Mouse (Mus musculus) forebrain, postnatal 0 days (tissue): Measurements from ENCODE around the gene Ptms. TPM values are rescaled to one million over a fixed set of nuclear protein-coding genes. Genes with fewer than 3 reads are reported as not detected.
A peak's percentile ranks its signal among the peaks of the same experiment; 100 is the strongest.

Experiments used
- ATAC-seq: fragments of 200-750 bp; cut with Nextera tagmentation; 2 replicates; pipeline ENCODE4 v1.8.0; 2017; ENCODE audit warnings: mild to moderate bottlenecking, moderate library complexity
- DNase-seq: peaks from one replicate; pipeline ENCODE4 v3.0.0-alpha.2; 2015
- H3K27ac ChIP-seq: fragments of 300-500 bp; sonication (generic); 2 replicates; pipeline ENCODE4 v1.5.1; 2014; ENCODE audit warnings: low read depth, mild to moderate bottlenecking, antibody characterized with exemption, low read length, moderate library complexity, mixed read lengths
- H3K27me3 ChIP-seq: fragments of 300-500 bp; sonication (generic); 2 replicates; pipeline ENCODE4 v1.6.1; 2014; ENCODE audit warnings: mild to moderate bottlenecking, low read length, mixed read lengths; ENCODE audit not compliant: insufficient read depth
- H3K36me3 ChIP-seq: fragments of 300-500 bp; sonication (generic); 2 replicates; pipeline ENCODE4 v1.6.1; 2014; ENCODE audit warnings: mild to moderate bottlenecking, moderate library complexity; ENCODE audit not compliant: insufficient read depth
- H3K4me1 ChIP-seq: fragments of 300-500 bp; sonication (generic); 2 replicates; pipeline ENCODE4 v1.6.1; 2014; ENCODE audit warnings: antibody characterized with exemption; ENCODE audit not compliant: insufficient read depth
- H3K4me2 ChIP-seq: fragments of 300-500 bp; sonication (generic); 2 replicates; pipeline ENCODE4 v1.6.1; 2014; ENCODE audit warnings: low read depth, mild to moderate bottlenecking, moderate library complexity
- H3K4me3 ChIP-seq: fragments of 300-500 bp; sonication (generic); 2 replicates; pipeline ENCODE4 v1.5.1; 2014; ENCODE audit warnings: low read depth, low read length, mixed read lengths
- H3K9ac ChIP-seq: fragments of 300-500 bp; sonication (generic); 2 replicates; pipeline ENCODE4 v1.6.1; 2014; ENCODE audit warnings: mild to moderate bottlenecking
- H3K9me3 ChIP-seq: fragments of 300-500 bp; sonication (generic); 2 replicates; pipeline ENCODE4 v1.6.1; 2016; ENCODE audit warnings: low read length
- CTCF ChIP-seq: sonication (generic); IDR thresholded peaks from 2 replicates; pipeline ENCODE4 v1.5.1; 2016; ENCODE audit warnings: antibody characterized with exemption, control low read depth, low read depth
- WGBS: fragments of 180-500 bp; shearing (Covaris S2); extraction: QIAGEN DNeasy Blood & Tissue Kit; methylation state at CpG from one replicate; pipeline ENCODE4 v1.1.7; 2014; 5-methylcytosine and 5-hydroxymethylcytosine counted together
- polyA plus RNA-seq: library from polyadenylated mRNA; unstranded; fragments of >200 nt; fragmentation: Nextera tagmentation; extraction: Ambion mirVana; gene quantifications from 2 replicates; pipeline ENCODE4 v1.2.1, GENCODE M21; 2015
- total RNA-seq: library from RNA; depleted of rRNA; stranded (reverse); fragments of >200 nt; gene quantifications from 2 replicates; pipeline ENCODE4 v1.2.3, GENCODE M21; 2014

Ptms gene
- total and polyA plus RNA-seq, 2 experiments from 2014 or later = 784 to 1,099 TPM

- no peak for ATAC-seq
- peaks cover 11% of the 10 kb centered on the region for H3K4me1 ChIP-seq
- DNase-seq = no peak
- no peaks in the 10 kb centered on the region for H3K36me3 ChIP-seq
- peak overlapping the region; percentile 99 for H3K27ac ChIP-seq
- no peak for TF ChIP-seq CTCF
- WGBS = 31% methylated on average over 14 of the region's 16 CpGs
- no peaks in the 10 kb centered on the region for H3K9me3 ChIP-seq
- peak overlapping the region; percentile 40 for H3K4me3 ChIP-seq
- H3K27me3 ChIP-seq = no peaks in the 10 kb centered on the region
- H3K9ac ChIP-seq = peak overlapping the region; percentile 74
- peak overlapping the region; percentile 78 for H3K4me2 ChIP-seq
Observed at GRCm38 (mm10) chr6:124904991-124905860, 14.7 kb downstream of the Ptms start.

DNA sequence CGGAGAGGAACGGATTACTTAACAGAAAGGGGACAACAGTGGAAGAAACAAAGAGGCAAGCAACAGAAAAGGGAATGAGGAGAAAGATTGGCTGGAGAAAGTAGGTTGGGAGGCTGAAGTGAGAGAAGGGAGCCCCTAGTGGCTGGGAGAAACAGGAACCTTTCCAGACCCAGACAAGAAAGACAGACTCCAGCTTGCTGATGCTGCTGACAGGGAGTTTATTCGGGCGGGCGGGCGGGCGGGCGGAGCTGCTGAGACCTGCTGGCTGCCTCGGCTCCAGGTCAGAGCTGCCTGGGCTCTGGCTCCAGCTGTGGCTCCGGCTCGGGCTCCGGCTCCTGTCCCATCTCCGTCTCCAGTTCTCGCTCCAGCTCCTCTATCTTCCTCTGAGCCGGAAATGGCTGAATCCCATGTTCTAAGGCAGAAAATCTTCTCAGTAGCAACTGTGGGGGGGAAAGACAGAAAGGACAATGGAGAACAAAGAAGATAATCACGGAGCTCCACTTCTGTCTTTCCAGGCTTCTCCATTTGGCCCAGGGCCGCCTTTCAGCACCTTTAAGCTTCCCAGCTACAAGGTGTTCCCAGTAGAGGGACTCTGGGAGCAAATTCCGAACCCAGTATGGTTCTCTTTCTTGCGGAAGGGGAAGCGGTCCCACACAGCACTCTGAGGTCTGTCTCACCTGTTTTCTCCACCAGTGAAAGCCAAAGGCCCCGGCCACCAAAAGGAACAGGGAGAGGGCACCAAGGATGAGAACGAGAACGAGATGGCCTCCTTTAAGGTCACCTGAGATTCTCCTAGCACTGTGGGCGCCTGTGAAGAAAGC, 15.5 kb downstream of the Ptms start:
- 6% methylated on average over 24 of the region's 24 CpGs for WGBS
- peak overlapping the region; percentile 74 for H3K9ac ChIP-seq
- H3K9me3 ChIP-seq = no peaks in the 10 kb centered on the region
- no peaks in the 10 kb centered on the region for H3K27me3 ChIP-seq
- peak overlapping the region; percentile 78 for H3K4me2 ChIP-seq
- H3K4me1 ChIP-seq = peaks cover 11% of the 10 kb centered on the region
- H3K27ac ChIP-seq = peak overlapping the region; percentile 99
- TF ChIP-seq CTCF = peak; percentile 77
- no peaks in the 10 kb centered on the region for H3K36me3 ChIP-seq
- ATAC-seq (peak; percentile 88), DNase-seq (peak; percentile 89)
- H3K4me3 ChIP-seq = peak overlapping the region; percentile 40

GRCm38 (mm10) chr6:124903580-124904151, 16.2 kb downstream of the Ptms start:
- Histone ChIP-seq H3K27me3 (no peaks in the 10 kb centered on the region), H3K4me1 (peaks cover 11% of the 10 kb centered on the region), H3K27ac (peak overlapping the region; percentile 99), H3K4me3 (peak overlapping the region; percentile 40), H3K9me3 (no peaks in the 10 kb centered on the region), H3K36me3 (no peaks in the 10 kb centered on the region), H3K9ac (peak overlapping the region; percentile 74), H3K4me2 (peak overlapping the region; percentile 78)
- TF ChIP-seq CTCF = peak; percentile 98
- 1% methylated on average over 23 of the region's 23 CpGs for WGBS
- DNase-seq = peak; percentile 91
- peak; percentile 88 for ATAC-seq

- Histone ChIP-seq H3K4me2 (no peak overlapping the region), H3K4me1 (peaks cover 11% of the 10 kb centered on the region)
- no peak for DNase-seq
Observed at GRCm38 (mm10) chr6:124901851-124902250, 18.1 kb downstream of the Ptms start.

GRCm38 (mm10) chr6:124900801-124901480, 19.0 kb downstream of the Ptms start:
- Histone ChIP-seq H3K4me2 (no peak overlapping the region), H3K4me3 (no peak overlapping the region), H3K9me3 (no peaks in the 10 kb centered on the region), H3K27me3 (no peaks in the 10 kb centered on the region), H3K27ac (no peak overlapping the region), H3K4me1 (peaks cover 11% of the 10 kb centered on the region), H3K9ac (no peak overlapping the region), H3K36me3 (no peaks in the 10 kb centered on the region)
- TF ChIP-seq CTCF = no peak
- DNase-seq (peak; percentile 9), ATAC-seq (no peak)
- 60% methylated on average over 10 of the region's 10 CpGs for WGBS

More at GRCm38 (mm10) chr6:124901851-124902250, 18.1 kb downstream of the Ptms start:
- no peak for TF ChIP-seq CTCF
- Histone ChIP-seq H3K36me3 (no peaks in the 10 kb centered on the region), H3K4me3 (no peak overlapping the region), H3K9me3 (no peaks in the 10 kb centered on the region), H3K27ac (no peak overlapping the region), H3K27me3 (no peaks in the 10 kb centered on the region), H3K9ac (no peak overlapping the region)
- ATAC-seq = no peak

- TF ChIP-seq CTCF = no peak
- no peak for ATAC-seq
- Histone ChIP-seq H3K4me1 (peaks cover 11% of the 10 kb centered on the region), H3K9ac (no peak overlapping the region), H3K36me3 (no peaks in the 10 kb centered on the region), H3K27ac (no peak overlapping the region), H3K27me3 (no peaks in the 10 kb centered on the region), H3K4me2 (no peak overlapping the region), H3K9me3 (no peaks in the 10 kb centered on the region), H3K4me3 (no peak overlapping the region)
- 50% methylated on average over 8 of the region's 8 CpGs for WGBS
- no peak for DNase-seq
Observed at GRCm38 (mm10) chr6:124900056-124900800, 19.7 kb downstream of the Ptms start.
